Mouse (Mus musculus) heart, postnatal 0 days (tissue): ENCODE results near the gene Slc7a6os. TPM values are rescaled to one million over a fixed set of nuclear protein-coding genes. Genes with fewer than 3 reads are reported as not detected.

Source experiments
- ATAC-seq: fragments of 200-750 bp; cut with Nextera tagmentation; 2 replicates; pipeline ENCODE4 v1.8.0; 2017; ENCODE audit warnings: low read depth, moderate number of reproducible peaks, moderate library complexity; ENCODE audit not compliant: insufficient read depth
- DNase-seq: peaks from one replicate; pipeline ENCODE4 v3.0.0-alpha.2; 2016; ENCODE audit warnings: low spot score
- H3K27ac ChIP-seq: fragments of 300-500 bp; sonication (generic); 2 replicates; pipeline ENCODE4 v1.5.1; 2014; ENCODE audit warnings: low read depth, mild to moderate bottlenecking
- H3K27me3 ChIP-seq: fragments of 300-500 bp; sonication (generic); 2 replicates; pipeline ENCODE4 v1.6.1; 2014; ENCODE audit warnings: low read length, mixed read lengths; ENCODE audit not compliant: control insufficient read depth, insufficient read depth
- H3K36me3 ChIP-seq: fragments of 300-500 bp; sonication (generic); replicated peaks from 2 replicates; pipeline ENCODE4 v1.6.1; 2014; ENCODE audit warnings: low read length, mixed read lengths; ENCODE audit not compliant: control insufficient read depth, insufficient read depth
- H3K4me1 ChIP-seq: fragments of 300-500 bp; sonication (generic); 2 replicates; pipeline ENCODE4 v1.6.1; 2014; ENCODE audit warnings: antibody characterized with exemption; ENCODE audit not compliant: control insufficient read depth, insufficient read depth
- H3K4me2 ChIP-seq: fragments of 300-500 bp; sonication (generic); 2 replicates; pipeline ENCODE4 v1.6.1; 2014; ENCODE audit warnings: low read depth, mild to moderate bottlenecking, low read length, moderate library complexity
- H3K4me3 ChIP-seq: fragments of 300-500 bp; sonication (generic); 2 replicates; pipeline ENCODE4 v1.5.1; 2014; ENCODE audit warnings: low read depth, low read length
- H3K9ac ChIP-seq: fragments of 300-500 bp; sonication (generic); replicated peaks from 2 replicates; pipeline ENCODE4 v1.6.1; 2014; ENCODE audit warnings: low read depth, low read length, mixed read lengths
- H3K9me3 ChIP-seq: fragments of 300-500 bp; sonication (generic); replicated peaks from 2 replicates; pipeline ENCODE4 v1.6.1; 2016; ENCODE audit warnings: low read length; ENCODE audit not compliant: control insufficient read depth
- CTCF ChIP-seq: IDR thresholded peaks from 2 replicates; pipeline ENCODE4 v1.5.1; 2016; ENCODE audit warnings: antibody characterized with exemption, control low read depth, low read depth
- EP300 ChIP-seq: IDR thresholded peaks from 2 replicates; pipeline ENCODE4 v1.6.1; 2016; ENCODE audit warnings: antibody characterized with exemption, low read depth
- WGBS: fragments of 180-500 bp; shearing (Covaris S2); extraction: QIAGEN DNeasy Blood & Tissue Kit; methylation state at CpG from one replicate; pipeline ENCODE4 v1.1.7; 2014; 5-methylcytosine and 5-hydroxymethylcytosine counted together
- polyA plus RNA-seq: library from polyadenylated mRNA; unstranded; fragments of >200 nt; fragmentation: Nextera tagmentation; extraction: Ambion mirVana; gene quantifications from 2 replicates; pipeline ENCODE4 v1.2.1, GENCODE M21; 2015
- total RNA-seq: library from RNA; depleted of rRNA; stranded (reverse); fragments of >200 nt; gene quantifications from 2 replicates; pipeline ENCODE4 v1.2.3, GENCODE M21; 2014; ENCODE audit warnings: low replicate concordance

Slc7a6os gene
- total and polyA plus RNA-seq, 2 experiments from 2014 or later, result 13.5 to 22.4 TPM

DNA sequence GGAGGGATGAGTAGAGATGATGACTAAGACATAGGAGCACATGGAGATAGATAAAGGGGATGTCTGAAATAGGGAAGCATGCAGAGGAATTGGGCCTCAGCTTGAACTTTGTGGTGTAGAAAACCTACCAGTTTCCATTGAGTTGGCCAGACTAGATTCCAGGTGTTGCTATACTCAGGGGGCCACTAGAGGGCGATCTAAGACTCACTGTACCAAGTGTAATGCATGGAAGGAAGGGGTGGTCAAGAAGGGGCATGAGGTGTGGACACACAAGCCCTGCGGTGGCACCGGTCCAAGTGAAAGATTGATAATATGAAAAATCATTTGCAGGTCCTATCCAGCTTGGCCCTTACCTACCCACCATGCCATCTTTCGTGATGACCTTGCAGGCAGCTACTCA is 45.3 kb downstream of the Slc7a6os start:
- WGBS, result 36% methylated on average over 4 of the region's 4 CpGs
- H3K9me3 ChIP-seq, result no peaks in the 10 kb centered on the region
- no peak overlapping the region for H3K4me2 ChIP-seq
- H3K4me3 ChIP-seq, result no peak overlapping the region
- H3K9ac ChIP-seq, result no peak overlapping the region
- no peak for TF ChIP-seq EP300
- TF ChIP-seq CTCF, result peak; percentile 77
- H3K27ac ChIP-seq, result no peak overlapping the region
- H3K4me1 ChIP-seq, result peaks cover 8% of the 10 kb centered on the region; the same call in 1 of the 2 replicates
- DNase-seq, result peak; percentile 41
- no peaks in the 10 kb centered on the region for H3K27me3 ChIP-seq
- H3K36me3 ChIP-seq, result peaks cover 29% of the 10 kb centered on the region
- no peak for ATAC-seq

DNA sequence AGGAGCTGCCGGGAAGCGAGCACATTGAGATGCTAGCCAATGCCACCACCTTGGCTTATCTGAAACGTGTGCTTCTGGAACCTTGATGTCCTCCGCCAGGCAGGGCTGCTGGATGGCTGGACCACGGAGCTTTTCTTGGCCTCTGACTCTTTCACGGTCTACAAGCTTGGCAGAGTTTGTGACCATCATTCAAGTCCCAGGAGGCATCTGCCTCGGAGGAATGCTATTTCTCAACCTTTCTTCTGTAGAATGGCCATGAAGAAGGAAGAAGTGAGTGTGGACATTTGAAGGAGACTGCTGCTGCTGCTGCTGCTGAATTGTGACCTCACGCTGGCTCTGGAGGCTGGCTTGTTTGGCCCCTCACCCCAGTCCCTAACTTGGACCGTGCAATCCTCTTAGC is 47.5 kb downstream of the Slc7a6os start:
- DNase-seq (no peak), ATAC-seq (no peak)
- Histone ChIP-seq H3K36me3 (peaks cover 34% of the 10 kb centered on the region), H3K9me3 (no peaks in the 10 kb centered on the region), H3K27me3 (no peaks in the 10 kb centered on the region), H3K4me1 (peaks cover 8% of the 10 kb centered on the region; the same call in 1 of the 2 replicates), H3K4me2 (no peak overlapping the region), H3K9ac (no peak overlapping the region), H3K27ac (no peak overlapping the region), H3K4me3 (no peak overlapping the region)
- TF ChIP-seq EP300 (no peak), CTCF (no peak)
- WGBS, result 69% methylated on average over 9 of the region's 9 CpGs

DNA sequence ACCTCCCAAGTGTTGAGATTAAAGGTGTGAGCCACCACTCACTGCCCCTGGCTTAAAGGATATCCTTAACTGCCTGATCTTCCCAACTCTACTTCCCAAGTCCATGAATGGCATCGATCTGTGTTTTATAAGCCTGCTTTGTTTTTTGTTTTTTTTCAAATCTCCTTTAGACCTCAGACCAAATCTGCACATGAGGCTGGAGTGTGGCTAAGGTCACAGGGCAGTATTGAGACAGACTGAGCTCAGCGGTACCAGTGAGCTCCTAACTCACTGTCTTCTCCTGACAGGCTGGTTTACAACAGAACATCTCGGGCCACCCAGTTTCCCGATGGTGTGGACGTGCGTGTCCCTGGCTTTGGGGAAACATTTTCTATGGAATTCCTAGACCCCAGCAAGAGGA is 50.9 kb downstream of the Slc7a6os start:
- Histone ChIP-seq H3K9ac (no peak overlapping the region), H3K27me3 (no peaks in the 10 kb centered on the region), H3K4me2 (no peak overlapping the region), H3K36me3 (peaks cover 38% of the 10 kb centered on the region), H3K27ac (no peak overlapping the region), H3K4me3 (no peak overlapping the region), H3K9me3 (no peaks in the 10 kb centered on the region), H3K4me1 (no peaks in the 10 kb centered on the region)
- 91% methylated on average over 6 of the region's 6 CpGs for WGBS
- DNase-seq (no peak), ATAC-seq (no peak)
- no peak for TF ChIP-seq EP300
- TF ChIP-seq CTCF, result no peak

- DNase-seq, result no peak
- H3K27me3 ChIP-seq, result no peaks in the 10 kb centered on the region
Observed at GRCm38 (mm10) chr8:106158381-106158780, 52.4 kb downstream of the Slc7a6os start.

GRCm38 (mm10) chr8:106157419-106157818 is 53.3 kb downstream of the Slc7a6os start:
- Histone ChIP-seq H3K36me3 (peaks cover 21% of the 10 kb centered on the region), H3K4me1 (no peaks in the 10 kb centered on the region), H3K4me3 (no peak overlapping the region), H3K4me2 (no peak overlapping the region), H3K27ac (no peak overlapping the region), H3K9me3 (no peaks in the 10 kb centered on the region), H3K27me3 (no peaks in the 10 kb centered on the region), H3K9ac (no peak overlapping the region)
- DNase-seq, result no peak
- TF ChIP-seq CTCF (no peak), EP300 (no peak)
- no peak for ATAC-seq
- 88% methylated on average over 1 of the region's 1 CpGs for WGBS

More at GRCm38 (mm10) chr8:106158381-106158780, 52.4 kb downstream of the Slc7a6os start:
- no peak overlapping the region for H3K9ac ChIP-seq
- 60% methylated on average over 10 of the region's 10 CpGs for WGBS
- peaks cover 31% of the 10 kb centered on the region for H3K36me3 ChIP-seq
- H3K4me2 ChIP-seq, result no peak overlapping the region
- TF ChIP-seq EP300, result no peak
- TF ChIP-seq CTCF, result no peak
- peak; percentile 57; the same call in 1 of the 2 replicates for ATAC-seq
- H3K4me1 ChIP-seq, result no peaks in the 10 kb centered on the region
- no peak overlapping the region for H3K27ac ChIP-seq
- no peak overlapping the region for H3K4me3 ChIP-seq
- no peaks in the 10 kb centered on the region for H3K9me3 ChIP-seq

- peaks cover 8% of the 10 kb centered on the region for H3K4me1 ChIP-seq
- no peak for DNase-seq
- H3K4me3 ChIP-seq, result no peak overlapping the region
- no peak overlapping the region for H3K9ac ChIP-seq
- WGBS, result 30% methylated on average over 4 of the region's 4 CpGs
- no peak overlapping the region for H3K4me2 ChIP-seq
- no peak for ATAC-seq
- no peaks in the 10 kb centered on the region for H3K27me3 ChIP-seq
- no peak overlapping the region for H3K27ac ChIP-seq
- TF ChIP-seq CTCF (no peak), EP300 (no peak)
- H3K36me3 ChIP-seq, result peaks cover 4% of the 10 kb centered on the region
- no peaks in the 10 kb centered on the region for H3K9me3 ChIP-seq
Observed at GRCm38 (mm10) chr8:106152876-106153275, 57.9 kb downstream of the Slc7a6os start.
